Mouse (Mus musculus) T-helper 17 cell (primary cell): Measurements from ENCODE around the gene Crlf2.

Source experiments
- in situ Hi-C, 2 experiments: fragments of 300-600 bp; cut with MboI, MseI; formaldehyde crosslinking; loops; 1 replicate in 1 of 2; 2 replicates in 1 of 2; pipeline ENCODE4 v1.15.1; 2025; ENCODE audit warnings: high pct_unique_total_duplicates in 2 of 2

Gene Crlf2

GRCm38 (mm10) chr5:109551041-109551765 lies 7.6 kb downstream of the Crlf2 start:
- in situ Hi-C loops: loop anchor here (5.0 to 10.0 kb wide), 4 partner anchors 46 to 1954 kb away; partner anchors contain the start of genes Ddx51 (in 1 of the 2), Gtpbp6 (in 1 of the 2) and Noc4l (in 1 of the 2)

GRCm38 (mm10) chr5:109550225-109550935 lies 8.4 kb downstream of the Crlf2 start:
- in situ Hi-C loops: loop anchor here (5.0 to 10.0 kb wide), 4 partner anchors 47 to 1954 kb away; partner anchors contain the start of genes Ddx51 (in 1 of the 2), Gtpbp6 (in 1 of the 2) and Noc4l (in 1 of the 2)

- in situ Hi-C loops: loop anchor here in 1 of 2 experiments (5.0 kb wide), 1 partner anchor 374 kb away; the partner anchor contains the start of gene Gm15446
Measured at GRCm38 (mm10) chr5:109548712-109549111, 10.1 kb downstream of the Crlf2 start.

GRCm38 (mm10) chr5:109547112-109547511 lies 11.7 kb downstream of the Crlf2 start:
- in situ Hi-C loops: loop anchor here in 1 of 2 experiments (5.0 kb wide), 1 partner anchor 375 kb away; the partner anchor contains the start of gene Gm15446

GRCm38 (mm10) chr5:109509679-109510078 lies 49.1 kb downstream of the Crlf2 start:
- in situ Hi-C loops: loop anchor here in 1 of 2 experiments (5.0 kb wide), 1 partner anchor 88 kb away; no protein-coding TSS in a partner anchor

- in situ Hi-C loops: loop anchor here in 1 of 2 experiments (5.0 kb wide), 1 partner anchor 91 kb away; no protein-coding TSS in a partner anchor
Measured at GRCm38 (mm10) chr5:109506729-109507128, 52.1 kb downstream of the Crlf2 start.
